Mouse (Mus musculus) skeletal muscle tissue, postnatal 0 days (tissue): ENCODE data around the gene Chaf1a. TPM values are rescaled to one million over a fixed set of nuclear protein-coding genes. Genes with fewer than 3 reads are reported as not detected.

ENCODE experiments used
- polyA plus RNA-seq: library from polyadenylated mRNA; unstranded; fragments of >200 nt; fragmentation: Nextera tagmentation; extraction: Ambion mirVana; gene quantifications from 2 replicates; pipeline ENCODE4 v1.2.1, GENCODE M21; 2015

Chaf1a gene
- 3.2 and 3.8 TPM in 2 replicates for polyA plus RNA-seq

GRCm38 (mm10) chr17:56040030-56040856, at the start of gene Chaf1a:
TSS of gene Chaf1a (plus strand) at chr17:56040439.

DNA sequence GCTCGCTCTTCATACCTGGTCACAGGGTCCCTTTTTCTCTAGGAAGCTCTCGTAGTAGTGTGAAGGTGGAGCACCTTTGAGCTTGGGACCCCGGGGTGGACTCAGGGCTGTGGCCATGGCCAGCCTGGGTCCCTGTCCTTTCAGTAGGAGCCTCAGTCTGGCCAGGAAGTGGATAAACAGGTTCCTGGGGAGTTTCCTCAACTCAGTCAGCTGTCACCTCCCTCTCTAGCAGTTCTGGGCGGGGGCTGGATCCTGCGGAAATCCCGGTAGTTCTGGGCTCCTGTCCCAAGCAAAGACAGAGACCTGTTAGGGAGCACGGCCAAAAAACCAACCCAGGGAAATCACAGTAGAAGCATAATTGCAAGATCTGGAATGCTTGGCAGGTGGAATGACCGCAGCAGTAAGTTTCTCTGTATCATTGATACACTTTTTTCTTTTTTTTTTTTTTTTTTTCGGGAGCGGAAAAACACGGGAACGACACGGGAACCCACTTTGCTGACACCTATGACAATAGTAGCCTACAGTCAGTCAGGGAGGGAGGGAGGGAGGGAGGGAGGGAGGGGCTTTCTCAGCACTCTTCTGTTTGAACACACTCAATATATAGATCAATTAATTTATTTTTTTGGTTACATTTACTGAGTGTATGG, 34.7 kb upstream of the Chaf1a start, which contains the start of the genes Stap2 and Mpnd:
Gene Stap2 (minus strand): TSS at position 170 of the 647 bp plus-strand sequence.
Gene Mpnd (plus strand): TSS at position 297 of the 647 bp plus-strand sequence.

GRCm38 (mm10) chr17:56036176-56036900, 3.9 kb upstream of the Chaf1a start, which contains the start of gene Sh3gl1:
TSS of gene Sh3gl1 (minus strand) at chr17:56036635.

GRCm38 (mm10) chr17:56074827-56075208, 34.6 kb downstream of the Chaf1a start, which contains the start of gene Ubxn6:
TSS of gene Ubxn6 (minus strand) at chr17:56075028.

DNA sequence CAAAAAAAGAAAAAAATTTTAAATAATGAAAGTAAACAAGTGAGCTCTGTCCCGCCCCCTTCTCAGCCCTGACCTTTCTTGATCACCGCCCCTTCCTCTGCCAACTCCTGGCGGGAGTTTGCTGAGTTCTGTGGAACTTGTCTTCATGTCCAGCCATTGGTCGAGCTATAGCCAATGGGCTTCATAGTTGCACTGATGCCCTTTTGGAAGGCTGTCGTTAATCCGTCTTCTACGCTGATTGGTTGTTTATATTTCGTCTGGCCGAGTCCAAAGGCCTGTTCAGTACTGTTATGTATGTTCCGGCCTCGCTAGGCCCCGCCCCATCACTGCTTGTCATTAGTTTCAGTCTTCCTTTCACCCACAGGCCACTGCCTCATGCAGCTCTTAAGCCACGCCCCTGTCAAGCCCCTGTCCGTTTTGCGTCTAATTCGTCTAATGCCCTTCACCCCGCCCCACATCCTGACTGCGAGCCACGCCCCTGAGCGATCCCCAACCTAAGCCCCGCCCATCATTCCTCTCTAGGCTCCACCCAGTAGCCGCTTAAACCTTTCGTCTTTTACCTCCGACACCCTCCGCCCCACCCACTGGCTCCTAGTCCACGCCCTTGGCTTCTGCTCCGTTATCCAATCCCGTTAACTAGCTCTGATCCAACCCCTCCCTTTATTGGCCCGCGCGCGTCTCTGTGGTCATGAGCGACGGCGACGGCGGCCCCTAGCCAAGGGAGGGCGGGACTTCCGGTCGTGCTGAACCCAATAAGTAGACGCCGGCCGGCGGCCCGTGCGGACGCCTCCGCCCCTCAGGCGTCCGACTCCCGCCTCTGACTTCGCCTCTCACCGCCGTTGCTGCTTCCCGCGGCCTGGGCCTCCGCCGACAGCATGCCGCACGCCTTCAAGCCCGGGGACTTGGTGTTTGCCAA, 38.9 kb downstream of the Chaf1a start, which contains the start of gene Hdgfl2:
Gene Hdgfl2 (plus strand): TSS at position 755 of the 916 bp plus-strand sequence.

DNA sequence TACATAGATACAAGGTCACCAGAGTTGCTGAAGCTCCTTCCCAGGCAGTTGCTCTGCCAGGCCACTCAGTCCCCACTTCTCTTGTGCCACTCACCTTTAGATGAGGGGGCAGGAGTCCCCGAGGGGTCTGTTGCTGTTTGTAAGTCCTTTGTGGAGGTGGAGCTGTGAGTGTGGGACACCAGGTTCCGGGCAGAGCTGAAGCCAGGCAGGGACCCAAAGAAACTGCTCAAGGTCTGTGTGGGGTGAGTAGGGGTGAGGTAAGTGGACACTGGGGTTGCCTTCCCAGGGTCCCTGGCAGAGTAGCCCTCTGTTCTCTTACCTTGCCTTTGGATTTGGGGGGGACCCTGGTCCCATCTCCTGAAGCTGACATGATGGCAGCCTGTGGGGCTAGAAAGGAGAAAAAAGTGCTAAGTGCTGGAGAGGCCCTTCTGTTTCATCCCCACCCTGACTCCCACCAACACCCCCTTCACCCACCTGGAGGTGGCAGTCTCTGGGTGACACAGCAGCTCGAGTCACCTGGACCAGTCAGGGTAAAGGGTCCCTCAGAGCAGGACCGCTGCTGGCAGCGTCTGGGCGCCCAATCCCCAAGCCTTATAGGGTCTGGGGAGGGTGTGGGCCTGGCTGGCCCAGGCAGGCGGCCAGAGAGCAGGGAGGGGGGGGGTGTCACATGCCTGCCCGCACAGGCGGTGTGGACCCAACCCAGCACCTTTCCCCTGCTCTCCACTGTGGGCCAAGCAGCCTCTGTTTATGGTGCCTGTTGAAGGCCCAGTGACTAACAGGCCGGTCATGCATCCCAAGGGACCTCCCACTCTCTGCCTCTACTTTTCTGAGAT, 69.2 kb downstream of the Chaf1a start, which contains the start of gene Plin4:
Gene Plin4 (minus strand): TSS at position 585 of the 833 bp plus-strand sequence.

DNA sequence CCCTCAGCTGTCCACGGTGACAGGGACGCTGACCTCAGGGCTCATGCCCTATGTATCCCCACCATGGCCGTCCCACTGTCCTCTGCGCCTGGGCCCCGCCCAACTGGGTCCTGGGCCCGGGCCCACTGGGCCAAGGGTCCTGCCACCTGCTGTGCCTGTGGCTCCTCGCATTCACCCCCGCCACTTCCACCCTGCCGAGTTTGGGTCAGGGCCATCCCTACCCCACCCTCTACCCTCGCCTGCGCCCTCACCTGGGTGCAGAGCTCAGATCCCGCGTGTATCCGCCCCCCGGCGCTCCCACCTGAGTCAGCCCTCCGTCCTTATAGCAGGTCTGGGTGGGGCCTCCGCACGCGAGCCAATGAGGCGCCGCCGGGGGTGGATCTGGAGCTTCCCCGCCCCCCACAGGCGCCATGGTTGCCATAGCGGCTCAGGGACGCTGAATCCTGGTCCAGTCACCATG, 77.0 kb downstream of the Chaf1a start, which contains the start of gene Plin5:
Gene Plin5 (minus strand): TSS at position 346 of the 460 bp plus-strand sequence.

GRCm38 (mm10) chr17:56121826-56122225, 81.6 kb downstream of the Chaf1a start, which contains the start of gene Lrg1:
TSS of gene Lrg1 (minus strand) at chr17:56122001.

Other genes starting within 250 kb of the Chaf1a start
- gene Zfp119a, start 161.5 kb upstream of the Chaf1a start, polyA plus RNA-seq: 4.7 and 4.8 TPM in 2 replicates
- 4.5 and 5.8 TPM in 2 replicates for gene Zfp959, start 148.3 kb upstream of the Chaf1a start, polyA plus RNA-seq
- gene Zfp119b, start 90.9 kb upstream of the Chaf1a start, polyA plus RNA-seq: 4.9 TPM in 2 replicates
- gene Ebi3, start 87.8 kb upstream of the Chaf1a start, polyA plus RNA-seq: 2.5 and 2.7 TPM in 2 replicates
- gene Yju2, start 81.3 kb upstream of the Chaf1a start, polyA plus RNA-seq: 10.1 and 10.6 TPM in 2 replicates
- 0.93 and 1.0 TPM in 2 replicates for gene Shd, start 70.0 kb upstream of the Chaf1a start, polyA plus RNA-seq
- 0.50 and 0.99 TPM in 2 replicates for gene Fsd1, start 53.9 kb upstream of the Chaf1a start, polyA plus RNA-seq
- gene Stap2, start 34.9 kb upstream of the Chaf1a start, polyA plus RNA-seq: 6.6 and 7.3 TPM in 2 replicates
- gene Mpnd, start 34.7 kb upstream of the Chaf1a start, polyA plus RNA-seq: 31.9 and 32.3 TPM in 2 replicates
- 66.6 and 83.7 TPM in 2 replicates for gene Sh3gl1, start 3.8 kb upstream of the Chaf1a start, polyA plus RNA-seq
- 40.5 and 49.7 TPM in 2 replicates for gene Ubxn6, start 34.6 kb downstream of the Chaf1a start, polyA plus RNA-seq
- 55.9 and 57.9 TPM in 2 replicates for gene Hdgfl2, start 39.2 kb downstream of the Chaf1a start, polyA plus RNA-seq
- 18.2 and 19.4 TPM in 2 replicates for gene Plin4, start 69.4 kb downstream of the Chaf1a start, polyA plus RNA-seq
- gene Plin5, start 77.2 kb downstream of the Chaf1a start, polyA plus RNA-seq: 74.6 and 107 TPM in 2 replicates
- gene Lrg1, start 81.6 kb downstream of the Chaf1a start, polyA plus RNA-seq: 18.9 and 26.6 TPM in 2 replicates
- gene Sema6b, start 99.9 kb downstream of the Chaf1a start, polyA plus RNA-seq: 3.8 and 5.9 TPM in 2 replicates
- 4.4 and 5.3 TPM in 2 replicates for gene Tnfaip8l1, start 122.0 kb downstream of the Chaf1a start, polyA plus RNA-seq
- 48.0 and 53.9 TPM in 2 replicates for gene Mydgf, start 143.5 kb downstream of the Chaf1a start, polyA plus RNA-seq
- 15.8 and 16.8 TPM in 2 replicates for gene Dpp9, start 178.5 kb downstream of the Chaf1a start, polyA plus RNA-seq
- 62.2 and 73.4 TPM in 2 replicates for gene Fem1a, start 216.4 kb downstream of the Chaf1a start, polyA plus RNA-seq
- 2.5 TPM in 2 replicates for gene Ticam1, start 236.3 kb downstream of the Chaf1a start, polyA plus RNA-seq